Mouse (Mus musculus) heart, adult 8-10 months (tissue): Measurements from ENCODE around the gene Tk2. TPM values are rescaled to one million over a fixed set of nuclear protein-coding genes. Genes with fewer than 3 reads are reported as not detected.

Experiments
- DNase-seq: peaks from one replicate; pipeline ENCODE4 v3.0.0; 2022; ENCODE audit warnings: low spot score
- total RNA-seq, 4 experiments: library from RNA; stranded (reverse); gene quantifications; 2 replicates each; pipeline ENCODE4 v1.2.4; 2022

Tk2 gene
- total RNA-seq, 4 experiments from 2014 or later, result 6.5 to 10.4 (median 9.3) TPM

- peak; percentile 73 for DNase-seq
Measured at GRCm38 (mm10) chr8:104219806-104220205, 28.6 kb downstream of the Tk2 start.

GRCm38 (mm10) chr8:104219079-104219478 is 29.3 kb downstream of the Tk2 start:
- DNase-seq, result peak; percentile 27

- DNase-seq, result no peak
Measured at GRCm38 (mm10) chr8:104217601-104218000, 30.8 kb downstream of the Tk2 start.

- no peak for DNase-seq
Measured at GRCm38 (mm10) chr8:104205292-104205691, 43.1 kb downstream of the Tk2 start.

- DNase-seq, result no peak
Measured at GRCm38 (mm10) chr8:104202320-104202719, 46.0 kb downstream of the Tk2 start.

GRCm38 (mm10) chr8:104201622-104202021 is 46.7 kb downstream of the Tk2 start:
- no peak for DNase-seq

GRCm38 (mm10) chr8:104199802-104200201 is 48.6 kb downstream of the Tk2 start:
- DNase-seq, result no peak

- peak; percentile 64 for DNase-seq
Measured at GRCm38 (mm10) chr8:104191496-104191895, 56.9 kb downstream of the Tk2 start.

- no peak for DNase-seq
Measured at GRCm38 (mm10) chr8:104190777-104191468, 57.4 kb downstream of the Tk2 start.

- no peak for DNase-seq
Measured at GRCm38 (mm10) chr8:104188459-104188858, 59.9 kb downstream of the Tk2 start.

- no peak for DNase-seq
Measured at GRCm38 (mm10) chr8:104187622-104188021, 60.7 kb downstream of the Tk2 start.

- DNase-seq, result no peak
Measured at GRCm38 (mm10) chr8:104186827-104187226, 61.5 kb downstream of the Tk2 start.

GRCm38 (mm10) chr8:104184905-104185304 is 63.5 kb downstream of the Tk2 start:
- DNase-seq, result no peak

GRCm38 (mm10) chr8:104177054-104177453 is 71.3 kb downstream of the Tk2 start:
- no peak for DNase-seq

Other genes with a start within 250 kb of the Tk2 start
- gene Cdh5, start 146.9 kb downstream of the Tk2 start, total RNA-seq, result 100 to 1,000 TPM in 3 of 4 experiments, 10 to 100 TPM in 1; 92.8 to 120 (median 112) TPM
- 1 to 10 TPM in 3 of 4 experiments, under 1 TPM in 1; 0.59 to 2.0 (median 1.3) TPM for gene Bean1, start 78.1 kb downstream of the Tk2 start, total RNA-seq
- gene Cklf, start 2.3 kb upstream of the Tk2 start, total RNA-seq, result 1 to 10 TPM; 3.1 to 4.6 (median 4.2) TPM
- not detected for gene Cmtm2a, start 44.6 kb upstream of the Tk2 start, total RNA-seq
- not detected for gene Gm45711, start 61.5 kb upstream of the Tk2 start, total RNA-seq
- gene Cmtm1, start 61.6 kb upstream of the Tk2 start, total RNA-seq, result under 1 TPM in 1 of 4 experiments, not detected in 3; 0.28 TPM
- not detected for gene Gm11020, start 73.0 kb upstream of the Tk2 start, total RNA-seq
- not detected for gene Cmtm2b, start 73.7 kb upstream of the Tk2 start, total RNA-seq
- 10 to 100 TPM; 10.1 to 18.8 (median 14.9) TPM for gene Cmtm3, start 90.9 kb upstream of the Tk2 start, total RNA-seq
- gene Cmtm4, start 147.2 kb upstream of the Tk2 start, total RNA-seq, result 10 to 100 TPM; 10.7 to 11.8 (median 11.0) TPM
- gene Dync1li2, start 194.5 kb upstream of the Tk2 start, total RNA-seq, result 100 to 1,000 TPM in 2 of 4 experiments, 10 to 100 TPM in 2; 80.4 to 113 (median 96.5) TPM